Mouse (Mus musculus): ENCODE results near the gene Amy2a5. TPM values are rescaled to one million over a fixed set of nuclear protein-coding genes. Genes with fewer than 3 reads are reported as not detected.
"Not testable (repeated sequence)": the region's sequence is repeated elsewhere in the genome, so short reads cannot be mapped to it uniquely, and the experiment has no call there.

Gene Amy2a5
- polyA plus RNA-seq (2011; ENCODE audit: insufficient read length, low read depth, missing spikeins), result not detected in 2 replicates

DNA sequence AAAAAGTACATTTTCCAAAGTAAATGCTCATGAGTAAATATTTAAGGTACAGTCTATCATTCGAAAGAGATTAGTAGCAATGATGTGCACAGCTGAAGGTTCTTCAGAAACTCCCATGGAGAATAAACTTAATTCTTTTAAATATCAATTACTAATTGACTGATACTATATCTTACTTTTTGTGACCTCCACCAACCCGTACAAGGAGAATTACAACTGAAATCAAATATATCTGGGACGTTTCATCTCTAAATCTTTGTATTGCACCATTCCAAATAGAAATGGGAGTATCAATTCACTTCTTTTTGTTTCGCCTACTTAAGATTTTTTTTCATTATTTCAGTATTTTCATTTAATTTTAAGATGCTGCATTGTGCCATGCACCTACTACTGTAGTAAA, at the start of gene Amy2a5:
Amy2a5 (minus strand) TSS at position 101 of the 400 bp plus-strand sequence.
- not testable (repeated sequence) for H3K4me3 ChIP-seq (ENCODE audit: insufficient read depth, low read length); H3K4me1 ChIP-seq (ENCODE audit: control insufficient read depth, insufficient read depth, low read length); H3K27ac ChIP-seq (ENCODE audit: insufficient read depth, low read length)

GRCm38 (mm10) chr3:113291349-113291748, 32.7 kb upstream of the Amy2a5 start, which contains the start of gene Amy2a4:
Gene Amy2a4, minus strand, starts transcription at chr3:113291449.
- not testable (repeated sequence) for H3K27ac ChIP-seq (ENCODE audit: insufficient read depth, low read length); H3K4me1 ChIP-seq (ENCODE audit: control insufficient read depth, insufficient read depth, low read length); H3K4me3 ChIP-seq (ENCODE audit: insufficient read depth, low read length)

DNA sequence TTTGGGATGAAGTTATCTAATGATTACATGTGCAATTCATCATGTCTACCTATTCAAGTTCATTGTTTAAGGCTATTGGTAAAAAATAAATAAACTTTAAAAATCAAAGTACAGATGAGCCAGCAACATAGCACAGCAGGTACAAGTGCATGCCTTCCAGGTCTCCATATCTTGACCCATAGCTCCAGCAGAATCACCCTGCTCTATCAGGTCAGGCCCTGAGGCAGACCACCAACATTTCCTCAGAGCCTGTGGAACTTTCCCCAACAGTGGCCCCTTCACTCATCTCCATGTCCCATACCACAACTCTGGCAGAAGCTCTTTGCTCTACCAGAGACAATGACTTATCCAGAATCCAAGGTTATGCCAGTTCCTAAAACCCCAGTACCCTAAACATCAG, 21.6 kb upstream of the Amy2a5 start:
- not testable (repeated sequence) for H3K27ac ChIP-seq (ENCODE audit: insufficient read depth, low read length); H3K4me1 ChIP-seq (ENCODE audit: control insufficient read depth, insufficient read depth, low read length); H3K4me3 ChIP-seq (ENCODE audit: insufficient read depth, low read length)

DNA sequence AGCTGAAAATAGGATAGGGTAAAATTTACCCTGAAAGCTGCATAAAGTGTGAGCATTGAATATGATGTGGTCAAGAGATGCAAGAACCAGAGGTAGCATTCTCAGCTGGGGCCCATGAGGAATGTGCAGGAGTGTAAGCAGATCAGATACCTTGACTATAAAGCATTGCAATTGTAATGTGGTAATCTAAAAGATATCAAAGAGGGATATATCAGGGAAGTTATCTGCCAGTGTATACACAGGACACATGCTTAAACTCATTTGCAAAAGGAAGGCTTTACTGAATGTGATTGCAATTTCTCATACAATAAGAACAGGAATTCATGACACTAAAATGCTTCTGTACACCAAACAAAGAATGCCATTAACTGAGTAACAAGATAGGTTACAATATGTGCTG, 20.9 kb upstream of the Amy2a5 start:
- H3K4me1 ChIP-seq (ENCODE audit: control insufficient read depth, insufficient read depth, low read length); H3K4me3 ChIP-seq (ENCODE audit: insufficient read depth, low read length); H3K27ac ChIP-seq (ENCODE audit: insufficient read depth, low read length): not testable (repeated sequence)

GRCm38 (mm10) chr3:113227115-113227514, 31.5 kb downstream of the Amy2a5 start:
- TF ChIP-seq POLR2A (IDR thresholded peaks at IDR 0.05; ENCODE audit: low read depth, low read length), result no peak
- TF ChIP-seq CTCF (IDR thresholded peaks at IDR 0.05; ENCODE audit: borderline replicate concordance, insufficient read depth, low read length), result no peak
- H3K4me1 ChIP-seq (ENCODE audit: control insufficient read depth, insufficient read depth, low read length), result no peaks in the 10 kb centered on the region
- no peak overlapping the region for H3K27ac ChIP-seq (ENCODE audit: insufficient read depth, low read length)
- no peak overlapping the region for H3K4me3 ChIP-seq (ENCODE audit: insufficient read depth, low read length)

Other genes starting within 250 kb of the Amy2a5 start
- gene Amy2a4, start 32.6 kb upstream of the Amy2a5 start, polyA plus RNA-seq (2011; ENCODE audit: insufficient read length, low read depth, missing spikeins), result not detected in 2 replicates
- gene Amy2a3, start 65.2 kb upstream of the Amy2a5 start, polyA plus RNA-seq (2011; ENCODE audit: insufficient read length, low read depth, missing spikeins), result not detected in 2 replicates
- not detected in 2 replicates for gene Amy2a2, start 97.8 kb upstream of the Amy2a5 start, polyA plus RNA-seq (2011; ENCODE audit: insufficient read length, low read depth, missing spikeins)